Mouse (Mus musculus) small intestine, adult 2 months (tissue): ENCODE measurements around the gene Slc6a13.

Source experiments
- CTCF ChIP-seq: fragments of 200-500 bp; IDR thresholded peaks from 2 replicates; pipeline ENCODE4 v1.5.1; 2012; ENCODE audit warnings: low read depth, mild to moderate bottlenecking, control low read depth, inconsistent platforms, low read length, moderate library complexity, mixed read lengths; ENCODE audit not compliant: insufficient replicate concordance, insufficient read length; ENCODE audit errors: extremely low read depth
- POLR2A ChIP-seq: fragments of 200-500 bp; IDR thresholded peaks from 2 replicates; pipeline ENCODE4 v1.6.1; 2012; ENCODE audit warnings: low read depth, mild to moderate bottlenecking, control low read depth, inconsistent platforms, low read length, moderate library complexity

DNA sequence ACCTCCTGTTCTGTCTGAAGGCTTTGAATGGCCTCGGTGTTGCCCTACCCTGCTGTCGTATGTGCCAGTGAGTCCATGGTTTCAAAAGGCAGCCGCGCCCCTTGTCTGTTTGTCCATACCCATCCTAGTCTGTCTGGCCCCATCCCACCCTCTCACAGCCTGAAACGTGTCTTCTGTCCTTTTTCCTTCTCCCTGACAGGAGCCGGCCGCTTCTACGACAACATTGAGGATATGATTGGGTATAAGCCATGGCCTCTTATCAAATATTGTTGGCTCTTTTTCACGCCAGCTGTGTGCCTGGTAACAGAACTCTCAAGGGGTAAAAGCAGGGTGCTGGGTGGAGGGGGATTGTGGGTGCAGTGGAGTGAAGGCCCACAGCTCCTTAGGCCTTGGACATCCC lies 35.8 kb downstream of the Slc6a13 start:
- TF ChIP-seq POLR2A = no peak
- no peak for TF ChIP-seq CTCF
